Mouse (Mus musculus) intestine, embryonic 14.5 days (tissue): ENCODE data around the gene Nup98. TPM values are rescaled to one million over a fixed set of nuclear protein-coding genes. Genes with fewer than 3 reads are reported as not detected.

Experiments used
- ATAC-seq: fragments of 200-750 bp; cut with Nextera tagmentation; replicated peaks from 2 replicates; pipeline ENCODE4 v1.8.0; 2017; ENCODE audit warnings: low read depth, moderate number of reproducible peaks, moderate TSS enrichment, moderate library complexity; ENCODE audit not compliant: low FRiP score, low TSS enrichment
- DNase-seq: peaks from one replicate; pipeline ENCODE4 v3.0.0-alpha.2; 2018; ENCODE audit warnings: low spot score
- H3K27ac ChIP-seq: fragments of 300-500 bp; sonication (generic); 2 replicates; pipeline ENCODE4 v1.5.1; 2014; ENCODE audit warnings: low read depth, mild to moderate bottlenecking, control low read depth
- H3K27me3 ChIP-seq: fragments of 300-500 bp; sonication (generic); replicated peaks from 2 replicates; pipeline ENCODE4 v1.6.1; 2014; ENCODE audit warnings: low read length, control low read depth; ENCODE audit not compliant: control insufficient read depth, insufficient read depth
- H3K36me3 ChIP-seq: fragments of 300-500 bp; sonication (generic); 2 replicates; pipeline ENCODE4 v1.6.1; 2014; ENCODE audit warnings: low read length, control low read depth; ENCODE audit not compliant: control insufficient read depth, insufficient read depth
- H3K4me1 ChIP-seq: fragments of 300-500 bp; sonication (generic); replicated peaks from 2 replicates; pipeline ENCODE4 v1.6.1; 2014; ENCODE audit warnings: low read length, control low read depth, mixed read lengths; ENCODE audit not compliant: control insufficient read depth, insufficient read depth
- H3K4me2 ChIP-seq: fragments of 300-500 bp; sonication (generic); 2 replicates; pipeline ENCODE4 v1.6.1; 2014; ENCODE audit warnings: low read length
- H3K4me3 ChIP-seq: fragments of 300-500 bp; sonication (generic); 2 replicates; pipeline ENCODE4 v1.5.1; 2014; ENCODE audit warnings: low read depth, low read length, control low read depth, mixed read lengths
- H3K9ac ChIP-seq: fragments of 300-500 bp; sonication (generic); 2 replicates; pipeline ENCODE4 v1.6.1; 2014; ENCODE audit warnings: mild to moderate bottlenecking, low read length
- H3K9me3 ChIP-seq: fragments of 300-500 bp; sonication (generic); 2 replicates; pipeline ENCODE4 v1.6.1; 2016; ENCODE audit warnings: low read length, control low read depth; ENCODE audit not compliant: control insufficient read depth
- WGBS: fragments of 180-500 bp; shearing (Covaris S2); extraction: QIAGEN DNeasy Blood & Tissue Kit; methylation state at CpG from one replicate; pipeline ENCODE4 v1.1.7; 2014; 5-methylcytosine and 5-hydroxymethylcytosine counted together
- polyA plus RNA-seq: library from polyadenylated mRNA; unstranded; fragments of >200 nt; fragmentation: Nextera tagmentation; extraction: Ambion mirVana; gene quantifications from 2 replicates; pipeline ENCODE4 v1.2.1, GENCODE M21; 2014

The Nup98 gene
- polyA plus RNA-seq, 1 experiment from 2014 or later, result 46.6 TPM

- H3K27ac ChIP-seq, result no peak within 1 kb of the TSS
- WGBS, result 87% methylated on average over 5 of the region's 5 CpGs
- no peaks in the 10 kb centered on the region for H3K9me3 ChIP-seq
- ATAC-seq (no peak), DNase-seq (no peak)
- H3K9ac ChIP-seq, result no peak within 1 kb of the TSS
- no peaks in the 10 kb centered on the region for H3K27me3 ChIP-seq
- H3K36me3 ChIP-seq, result peaks cover 59% of the 10 kb centered on the region
- no peaks in the 10 kb centered on the region for H3K4me1 ChIP-seq
- no peak within 1 kb of the TSS for H3K4me2 ChIP-seq
- no peak within 1 kb of the TSS for H3K4me3 ChIP-seq
Measured at GRCm38 (mm10) chr7:102082816-102083215, 127.2 kb downstream of the Nup98 start, which contains the start of gene Trpc2. Trpc2 (plus strand) TSS chr7:102083116.

- 97% methylated on average over 5 of the region's 5 CpGs for WGBS
- H3K27me3 ChIP-seq, result no peaks in the 10 kb centered on the region
- H3K27ac ChIP-seq, result no peak overlapping the region
- ATAC-seq (no peak), DNase-seq (no peak)
- H3K4me1 ChIP-seq, result no peaks in the 10 kb centered on the region
- H3K9ac ChIP-seq, result no peak overlapping the region
- H3K4me3 ChIP-seq, result no peak overlapping the region
- no peak overlapping the region for H3K4me2 ChIP-seq
- H3K36me3 ChIP-seq, result peaks cover 69% of the 10 kb centered on the region
- no peaks in the 10 kb centered on the region for H3K9me3 ChIP-seq
Measured at GRCm38 (mm10) chr7:102081784-102082183, 128.2 kb downstream of the Nup98 start.

- H3K27me3 ChIP-seq, result no peaks in the 10 kb centered on the region
- H3K4me3 ChIP-seq, result no peak overlapping the region
- no peaks in the 10 kb centered on the region for H3K4me1 ChIP-seq
- WGBS, result 82% methylated on average over 8 of the region's 8 CpGs
- H3K9me3 ChIP-seq, result no peaks in the 10 kb centered on the region
- H3K36me3 ChIP-seq, result peaks cover 84% of the 10 kb centered on the region
- ATAC-seq (no peak), DNase-seq (no peak)
- H3K9ac ChIP-seq, result no peak overlapping the region
- H3K4me2 ChIP-seq, result no peak overlapping the region
- H3K27ac ChIP-seq, result no peak overlapping the region
Measured at GRCm38 (mm10) chr7:102080311-102080710, 129.7 kb downstream of the Nup98 start.

- H3K27ac ChIP-seq, result no peak overlapping the region
- H3K4me1 ChIP-seq, result no peaks in the 10 kb centered on the region
- WGBS, result 72% methylated on average over 7 of the region's 7 CpGs
Measured at GRCm38 (mm10) chr7:102078517-102078916, 131.5 kb downstream of the Nup98 start.

GRCm38 (mm10) chr7:102076714-102077296, 133.2 kb downstream of the Nup98 start:
- Histone ChIP-seq H3K9me3 (no peaks in the 10 kb centered on the region), H3K4me3 (no peak overlapping the region), H3K4me1 (no peaks in the 10 kb centered on the region), H3K36me3 (peaks cover 93% of the 10 kb centered on the region), H3K27me3 (no peaks in the 10 kb centered on the region), H3K27ac (no peak overlapping the region), H3K9ac (no peak overlapping the region), H3K4me2 (no peak overlapping the region)
- WGBS, result 82% methylated on average over 7 of the region's 7 CpGs
- ATAC-seq, result 0 out of 2 replicates have a peak, but pooled peaks have one; percentile 45
- no peak for DNase-seq

More at GRCm38 (mm10) chr7:102078517-102078916, 131.5 kb downstream of the Nup98 start:
- H3K9ac ChIP-seq, result no peak overlapping the region
- no peak overlapping the region for H3K4me2 ChIP-seq
- ATAC-seq (0 out of 2 replicates have a peak, but pooled peaks have one; percentile 45), DNase-seq (no peak)
- H3K27me3 ChIP-seq, result no peaks in the 10 kb centered on the region
- H3K36me3 ChIP-seq, result peaks cover 93% of the 10 kb centered on the region
- H3K4me3 ChIP-seq, result no peak overlapping the region
- no peaks in the 10 kb centered on the region for H3K9me3 ChIP-seq

Other genes starting within 250 kb of the Nup98 start
- gene Il18bp, start 191.5 kb downstream of the Nup98 start, polyA plus RNA-seq, result 2.7 and 2.8 TPM in 2 replicates
- gene Rnf121, start 144.7 kb downstream of the Nup98 start, polyA plus RNA-seq, result 29.3 and 31.7 TPM in 2 replicates
- 22.7 and 25.8 TPM in 2 replicates for gene Xndc1, start 144.7 kb downstream of the Nup98 start, polyA plus RNA-seq
- 1.1 and 1.5 TPM in 2 replicates for gene Xntrpc, start 144.5 kb downstream of the Nup98 start, polyA plus RNA-seq
- not detected in 2 replicates for gene Trpc2, start 127.1 kb downstream of the Nup98 start, polyA plus RNA-seq
- gene Art1, start 108.4 kb downstream of the Nup98 start, polyA plus RNA-seq, result 0.49 and 0.90 TPM in 2 replicates
- 0.46 and 0.67 TPM in 2 replicates for gene Art5, start 100.7 kb downstream of the Nup98 start, polyA plus RNA-seq
- not detected in 2 replicates for gene Chrna10, start 93.3 kb downstream of the Nup98 start, polyA plus RNA-seq
- 88.9 and 92.6 TPM in 2 replicates for gene Pgap2, start within 50 bp of the Nup98 start, polyA plus RNA-seq
- 63.7 and 65.0 TPM in 2 replicates for gene Rhog, start 45.9 kb upstream of the Nup98 start, polyA plus RNA-seq
- 22.4 and 23.6 TPM in 2 replicates for gene Stim1, start 57.6 kb upstream of the Nup98 start, polyA plus RNA-seq
- 158 and 169 TPM in 2 replicates for gene Rrm1, start 231.5 kb upstream of the Nup98 start, polyA plus RNA-seq